Mouse (Mus musculus): ENCODE results near the gene Fam178b. TPM values are rescaled to one million over a fixed set of nuclear protein-coding genes. Genes with fewer than 3 reads are reported as not detected.
A peak's percentile ranks its signal among the peaks of the same experiment; 100 is the strongest.

The Fam178b gene
- polyA plus RNA-seq, 1 experiment from 2014 or later, result 1.6 TPM

GRCm38 (mm10) chr1:36608211-36608610 is 74.8 kb downstream of the Fam178b start:
- no peak for DNase-seq (ENCODE audit: low spot score)
- no peaks in the 10 kb centered on the region for H3K27me3 ChIP-seq (ENCODE audit: low read depth, poor library complexity, severe bottlenecking)
- H3K27ac ChIP-seq, result no peak overlapping the region
- peaks cover 21% of the 10 kb centered on the region for H3K4me1 ChIP-seq
- no peak overlapping the region for H3K4me3 ChIP-seq
- H3K9me3 ChIP-seq (replicated peaks), result no peaks in the 10 kb centered on the region
- WGBS, result 86% methylated on average over 4 of the region's 4 CpGs
- no peaks in the 10 kb centered on the region for H3K36me3 ChIP-seq

GRCm38 (mm10) chr1:36606951-36607350 is 76.0 kb downstream of the Fam178b start:
- H3K27ac ChIP-seq, result no peak overlapping the region
- no peaks in the 10 kb centered on the region for H3K27me3 ChIP-seq (ENCODE audit: low read depth, poor library complexity, severe bottlenecking)
- H3K36me3 ChIP-seq, result no peaks in the 10 kb centered on the region
- H3K4me3 ChIP-seq, result no peak overlapping the region
- 74% methylated on average over 7 of the region's 7 CpGs for WGBS
- DNase-seq (ENCODE audit: low spot score), result no peak
- H3K9me3 ChIP-seq (replicated peaks), result no peaks in the 10 kb centered on the region
- H3K4me1 ChIP-seq, result peaks cover 14% of the 10 kb centered on the region

DNA sequence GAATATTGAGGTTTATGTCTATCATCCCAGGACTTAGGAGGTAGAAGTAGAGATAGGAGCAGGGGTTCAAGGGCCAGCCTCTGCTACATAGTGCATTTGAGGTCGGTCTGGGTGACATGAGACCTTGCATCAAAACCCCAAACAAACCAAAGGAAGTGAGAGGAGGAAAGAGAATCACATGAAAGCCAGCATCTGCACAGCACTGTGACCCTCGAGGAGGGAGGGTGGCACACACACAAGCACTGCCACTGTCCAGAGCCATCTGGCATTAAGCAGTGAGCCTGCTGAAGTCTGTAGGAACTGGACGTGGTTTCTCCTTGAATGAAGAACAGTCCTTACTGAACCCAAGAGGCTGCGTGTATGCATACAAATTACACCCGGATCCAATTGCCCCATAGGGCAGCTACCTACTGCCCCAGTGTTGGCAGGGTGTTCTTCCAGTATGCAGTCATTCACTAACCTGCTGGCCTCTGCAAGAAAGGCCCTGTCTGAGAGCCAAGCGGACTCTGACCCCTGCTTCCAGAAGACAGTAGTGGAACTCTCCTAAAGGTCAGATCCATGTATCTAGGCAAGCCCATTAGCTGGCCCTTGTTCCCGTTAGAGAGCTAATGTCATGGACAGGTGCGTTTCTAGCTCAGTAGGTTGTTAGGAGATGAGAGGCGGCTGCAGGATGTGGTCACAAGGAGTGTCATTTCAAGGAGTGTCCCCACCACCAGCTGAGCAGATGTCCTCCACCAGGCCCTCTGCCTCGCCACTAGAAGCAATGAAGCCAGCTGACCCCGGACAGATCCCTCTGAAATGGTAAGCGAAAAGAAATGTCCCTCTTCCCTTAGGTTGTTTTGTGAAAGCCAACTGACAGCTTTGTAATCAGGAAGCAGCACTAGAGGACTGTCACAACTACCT is 78.5 kb downstream of the Fam178b start:
- H3K9me3 ChIP-seq (replicated peaks), result no peaks in the 10 kb centered on the region
- no peak overlapping the region for H3K27ac ChIP-seq
- H3K36me3 ChIP-seq, result no peaks in the 10 kb centered on the region
- no peak for DNase-seq (ENCODE audit: low spot score)
- 81% methylated on average over 12 of the region's 12 CpGs for WGBS
- no peaks in the 10 kb centered on the region for H3K27me3 ChIP-seq (ENCODE audit: low read depth, poor library complexity, severe bottlenecking)
- H3K4me3 ChIP-seq, result no peak overlapping the region
- 0 out of 2 replicates have a peak, but pooled peaks cover 5% of the 10 kb centered on the region for H3K4me1 ChIP-seq

DNA sequence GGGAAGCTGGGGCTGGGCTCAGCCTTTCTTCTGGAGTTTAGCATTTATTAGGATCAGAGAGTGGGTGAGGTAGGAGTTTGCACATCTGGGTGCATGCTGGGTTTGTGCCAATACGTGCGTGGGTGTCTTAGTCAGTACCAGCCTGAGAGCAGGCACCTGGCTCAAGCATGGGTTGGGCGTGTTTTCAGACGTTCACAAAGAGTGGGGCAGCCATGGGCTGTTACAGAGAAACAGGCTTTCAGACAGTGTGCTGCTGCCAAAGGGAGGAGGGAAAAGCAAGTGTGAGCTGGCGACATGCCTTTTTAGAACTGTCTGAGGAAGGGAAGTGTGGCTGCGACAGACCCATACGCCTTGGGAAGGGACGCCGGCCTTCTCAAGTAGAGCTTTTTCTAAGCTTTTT is 79.6 kb downstream of the Fam178b start:
- WGBS, result 89% methylated on average over 9 of the region's 9 CpGs
- Histone ChIP-seq H3K36me3 (no peaks in the 10 kb centered on the region), H3K27me3 (ENCODE audit: low read depth, poor library complexity, severe bottlenecking) (no peaks in the 10 kb centered on the region), H3K4me1 (0 out of 2 replicates have a peak, but pooled peaks cover 5% of the 10 kb centered on the region), H3K27ac (peak overlapping the region; percentile 48; the same call in 1 of the 2 replicates), H3K4me3 (no peak overlapping the region), H3K9me3 (replicated peaks) (no peaks in the 10 kb centered on the region)
- DNase-seq (ENCODE audit: low spot score), result no peak

DNA sequence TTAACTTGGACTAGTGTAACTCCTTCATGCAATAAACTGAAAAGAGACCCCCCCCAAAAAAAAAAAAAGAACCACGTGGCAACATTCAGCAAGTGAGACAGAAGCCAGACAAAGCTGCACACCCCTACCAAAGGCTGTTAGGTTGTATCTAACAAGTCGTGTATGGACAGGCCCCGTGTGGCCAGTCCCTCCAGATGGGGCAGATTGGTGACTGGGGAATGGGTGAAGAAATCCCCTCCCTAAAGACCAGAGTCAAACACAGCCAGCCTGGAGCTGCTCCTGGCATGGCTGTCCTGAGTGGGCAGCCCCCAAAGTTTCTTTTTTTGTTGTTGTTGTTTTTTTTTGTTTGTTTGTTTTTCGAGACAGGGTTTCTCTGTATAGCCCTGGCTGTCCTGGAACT is 80.7 kb downstream of the Fam178b start:
- H3K4me3 ChIP-seq, result no peak overlapping the region
- WGBS, result 63% methylated on average over 4 of the region's 4 CpGs
- H3K27ac ChIP-seq, result no peak overlapping the region
- H3K9me3 ChIP-seq (replicated peaks), result no peaks in the 10 kb centered on the region
- H3K4me1 ChIP-seq, result 0 out of 2 replicates have a peak, but pooled peaks cover 5% of the 10 kb centered on the region
- no peak for DNase-seq (ENCODE audit: low spot score)
- H3K27me3 ChIP-seq (ENCODE audit: low read depth, poor library complexity, severe bottlenecking), result no peaks in the 10 kb centered on the region
- H3K36me3 ChIP-seq, result no peaks in the 10 kb centered on the region

- Histone ChIP-seq H3K27me3 (ENCODE audit: low read depth, poor library complexity, severe bottlenecking) (no peaks in the 10 kb centered on the region), H3K4me3 (no peak overlapping the region), H3K4me1 (peaks cover 17% of the 10 kb centered on the region), H3K27ac (no peak overlapping the region), H3K36me3 (no peaks in the 10 kb centered on the region), H3K9me3 (replicated peaks) (no peaks in the 10 kb centered on the region)
- no peak for DNase-seq (ENCODE audit: low spot score)
- WGBS, result 90% methylated on average over 2 of the region's 2 CpGs
Measured at GRCm38 (mm10) chr1:36598411-36598810, 84.6 kb downstream of the Fam178b start.

GRCm38 (mm10) chr1:36596114-36596513 is 86.9 kb downstream of the Fam178b start:
- WGBS, result 48% methylated on average over 4 of the region's 4 CpGs
- no peaks in the 10 kb centered on the region for H3K36me3 ChIP-seq

GRCm38 (mm10) chr1:36595167-36595931 is 87.6 kb downstream of the Fam178b start:
- Histone ChIP-seq H3K36me3 (no peaks in the 10 kb centered on the region), H3K4me1 (peaks cover 32% of the 10 kb centered on the region), H3K27ac (peak overlapping the region; percentile 70), H3K4me3 (no peak overlapping the region), H3K27me3 (ENCODE audit: low read depth, poor library complexity, severe bottlenecking) (no peaks in the 10 kb centered on the region), H3K9me3 (replicated peaks) (no peaks in the 10 kb centered on the region)
- 70% methylated on average over 10 of the region's 10 CpGs for WGBS
- no peak for DNase-seq (ENCODE audit: low spot score)

More at GRCm38 (mm10) chr1:36596114-36596513, 86.9 kb downstream of the Fam178b start:
- Histone ChIP-seq H3K4me3 (no peak overlapping the region), H3K9me3 (replicated peaks) (no peaks in the 10 kb centered on the region), H3K27me3 (ENCODE audit: low read depth, poor library complexity, severe bottlenecking) (no peaks in the 10 kb centered on the region), H3K27ac (peak overlapping the region; percentile 70), H3K4me1 (peaks cover 25% of the 10 kb centered on the region)
- no peak for DNase-seq (ENCODE audit: low spot score)

- no peaks in the 10 kb centered on the region for H3K36me3 ChIP-seq
- 22% methylated on average over 1 of the region's 1 CpGs for WGBS
- peak overlapping the region; percentile 38; the same call in 1 of the 2 replicates for H3K27ac ChIP-seq
- H3K4me3 ChIP-seq, result no peak overlapping the region
- H3K4me1 ChIP-seq, result peaks cover 55% of the 10 kb centered on the region
- no peaks in the 10 kb centered on the region for H3K9me3 ChIP-seq (replicated peaks)
- no peaks in the 10 kb centered on the region for H3K27me3 ChIP-seq (ENCODE audit: low read depth, poor library complexity, severe bottlenecking)
- DNase-seq (ENCODE audit: low spot score), result no peak
Measured at GRCm38 (mm10) chr1:36593099-36593498, 89.9 kb downstream of the Fam178b start.

DNA sequence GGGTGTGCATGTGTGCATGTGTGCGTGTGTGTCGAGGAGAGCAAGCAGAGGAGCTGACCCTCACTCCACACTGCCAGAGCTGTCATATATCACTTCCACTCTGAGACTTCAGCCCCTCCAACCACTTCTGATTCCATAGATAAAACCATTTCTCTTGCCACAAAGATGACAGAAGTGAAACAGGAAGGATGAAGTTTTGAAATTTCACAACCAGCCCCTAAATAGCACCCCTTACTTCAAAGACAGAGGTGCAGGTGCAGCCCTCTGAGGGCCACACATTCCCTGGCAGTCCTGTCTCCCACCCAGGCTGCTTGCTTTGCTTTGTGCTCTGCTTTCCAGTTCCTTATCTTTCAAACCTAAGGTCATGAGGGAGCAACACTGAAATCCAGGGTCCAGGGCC is 91.6 kb downstream of the Fam178b start:
- Histone ChIP-seq H3K27ac (peak overlapping the region; percentile 92; the same call in 1 of the 2 replicates), H3K9me3 (replicated peaks) (no peaks in the 10 kb centered on the region), H3K36me3 (no peaks in the 10 kb centered on the region), H3K27me3 (ENCODE audit: low read depth, poor library complexity, severe bottlenecking) (no peaks in the 10 kb centered on the region), H3K4me3 (no peak overlapping the region), H3K4me1 (peaks cover 70% of the 10 kb centered on the region)
- WGBS, result 87% methylated on average over 2 of the region's 2 CpGs
- DNase-seq (ENCODE audit: low spot score), result no peak

DNA sequence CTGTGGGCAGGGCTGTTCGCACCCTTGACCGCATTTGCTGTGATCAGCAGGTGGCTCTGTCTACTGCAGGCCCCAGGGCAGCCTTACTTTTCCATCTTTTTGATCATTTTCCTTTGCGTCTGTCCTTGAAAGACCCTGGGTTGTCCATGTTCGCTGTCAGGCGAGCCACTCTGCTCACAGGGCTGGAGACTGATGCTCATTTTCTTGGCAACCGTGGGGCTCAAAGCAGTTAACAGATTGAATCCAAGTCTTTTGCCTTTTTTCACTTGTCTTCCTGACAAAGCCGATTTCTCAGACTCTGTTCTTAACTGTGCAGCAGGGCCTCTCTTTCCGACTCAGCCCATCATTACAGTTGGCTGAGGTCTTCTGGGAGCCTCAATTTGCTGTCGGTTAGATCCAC is 92.3 kb downstream of the Fam178b start:
- no peak overlapping the region for H3K4me3 ChIP-seq
- DNase-seq (ENCODE audit: low spot score), result no peak
- no peaks in the 10 kb centered on the region for H3K9me3 ChIP-seq (replicated peaks)
- H3K36me3 ChIP-seq, result no peaks in the 10 kb centered on the region
- no peaks in the 10 kb centered on the region for H3K27me3 ChIP-seq (ENCODE audit: low read depth, poor library complexity, severe bottlenecking)
- WGBS, result 80% methylated on average over 9 of the region's 9 CpGs
- H3K4me1 ChIP-seq, result peaks cover 70% of the 10 kb centered on the region
- H3K27ac ChIP-seq, result peak overlapping the region; percentile 92

DNA sequence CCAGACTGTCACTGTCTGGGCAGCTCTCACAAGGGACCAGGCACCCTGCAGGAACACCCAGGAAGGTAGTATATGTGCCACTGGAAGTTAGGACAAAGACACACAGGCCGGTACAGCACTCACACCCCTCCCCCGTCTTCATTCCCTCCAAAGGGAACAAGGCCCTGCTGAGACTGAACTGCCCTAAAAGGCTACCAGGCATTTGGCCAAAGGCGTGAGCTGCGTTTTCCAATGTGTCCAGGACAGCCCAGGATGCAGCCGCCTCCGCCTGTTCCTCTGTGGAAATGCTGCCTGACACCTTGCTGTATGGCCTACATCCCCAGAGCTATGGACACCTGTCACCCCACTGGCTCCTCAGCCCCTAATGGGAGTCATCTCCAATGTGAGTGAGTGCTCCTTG is 93.5 kb downstream of the Fam178b start:
- Histone ChIP-seq H3K36me3 (no peaks in the 10 kb centered on the region), H3K4me3 (peak overlapping the region; percentile 33), H3K27me3 (ENCODE audit: low read depth, poor library complexity, severe bottlenecking) (no peaks in the 10 kb centered on the region), H3K4me1 (peaks cover 74% of the 10 kb centered on the region), H3K27ac (peak overlapping the region; percentile 92), H3K9me3 (replicated peaks) (no peaks in the 10 kb centered on the region)
- no peak for DNase-seq (ENCODE audit: low spot score)
- WGBS, result 44% methylated on average over 6 of the region's 6 CpGs
